Mouse (Mus musculus): ENCODE data around the gene Ttc28.

Ttc28 gene

GRCm38 (mm10) chr5:111097233-111098160, 217.9 kb downstream of the Ttc28 start:
- no peak for DNase-seq (ENCODE audit: extremely low spot score)

- peak; percentile 42 for DNase-seq (ENCODE audit: extremely low spot score)
Measured at GRCm38 (mm10) chr5:111098516-111099274, 219.1 kb downstream of the Ttc28 start.

GRCm38 (mm10) chr5:111100585-111100984, 221.0 kb downstream of the Ttc28 start:
- no peak for DNase-seq (ENCODE audit: extremely low spot score)

GRCm38 (mm10) chr5:111101383-111101932, 221.9 kb downstream of the Ttc28 start:
- DNase-seq (ENCODE audit: extremely low spot score) = no peak

- no peak for DNase-seq (ENCODE audit: extremely low spot score)
Measured at GRCm38 (mm10) chr5:111104801-111105200, 225.2 kb downstream of the Ttc28 start.

- DNase-seq (ENCODE audit: extremely low spot score) = no peak
Measured at GRCm38 (mm10) chr5:111111378-111111777, 231.8 kb downstream of the Ttc28 start.

DNA sequence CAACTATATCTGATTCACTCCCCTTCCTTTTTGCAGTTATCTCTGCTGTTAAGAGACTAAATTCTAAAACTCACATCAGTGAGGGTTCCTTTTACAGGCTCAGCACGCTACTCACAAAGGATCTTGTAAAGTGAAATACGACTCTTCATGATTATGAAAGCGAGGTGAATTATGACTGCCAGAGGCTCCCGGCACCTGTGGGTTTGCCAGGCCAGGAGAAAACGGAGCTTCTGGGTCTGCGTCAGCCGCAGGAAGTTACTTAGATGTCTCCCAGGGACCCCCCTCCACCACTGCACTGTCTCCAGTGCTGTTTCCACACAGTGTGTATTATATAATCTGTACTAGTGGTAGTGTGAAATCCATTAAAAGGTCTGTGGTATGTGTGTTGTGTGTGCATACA, 233.6 kb downstream of the Ttc28 start:
- DNase-seq (ENCODE audit: extremely low spot score) = no peak

- DNase-seq (ENCODE audit: extremely low spot score) = no peak
Measured at GRCm38 (mm10) chr5:111113694-111114375, 234.2 kb downstream of the Ttc28 start.

- no peak for DNase-seq (ENCODE audit: extremely low spot score)
Measured at GRCm38 (mm10) chr5:111114597-111114996, 235.0 kb downstream of the Ttc28 start.

GRCm38 (mm10) chr5:111115519-111116350, 236.1 kb downstream of the Ttc28 start:
- peak; percentile 21 for DNase-seq (ENCODE audit: extremely low spot score)

DNA sequence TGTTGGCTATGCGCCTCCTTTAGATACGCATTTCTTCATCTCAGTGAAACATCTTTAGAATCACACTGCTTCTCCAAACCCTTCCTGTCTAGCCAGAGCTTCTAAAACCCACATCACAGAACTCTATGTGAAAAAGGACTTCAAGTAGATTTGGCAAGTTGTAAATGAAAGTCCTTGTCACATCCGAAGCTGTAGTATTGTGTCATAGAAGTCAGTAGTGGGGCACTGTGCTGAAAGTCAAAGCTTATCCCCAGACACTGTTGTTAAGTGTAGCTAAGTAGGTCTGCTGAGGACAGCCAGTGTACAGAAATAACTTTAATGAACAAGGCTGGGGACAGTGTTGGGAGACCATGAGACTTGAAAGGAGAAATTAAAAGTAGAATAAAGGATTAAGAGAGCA, 240.2 kb downstream of the Ttc28 start:
- no peak for DNase-seq (ENCODE audit: extremely low spot score)

DNA sequence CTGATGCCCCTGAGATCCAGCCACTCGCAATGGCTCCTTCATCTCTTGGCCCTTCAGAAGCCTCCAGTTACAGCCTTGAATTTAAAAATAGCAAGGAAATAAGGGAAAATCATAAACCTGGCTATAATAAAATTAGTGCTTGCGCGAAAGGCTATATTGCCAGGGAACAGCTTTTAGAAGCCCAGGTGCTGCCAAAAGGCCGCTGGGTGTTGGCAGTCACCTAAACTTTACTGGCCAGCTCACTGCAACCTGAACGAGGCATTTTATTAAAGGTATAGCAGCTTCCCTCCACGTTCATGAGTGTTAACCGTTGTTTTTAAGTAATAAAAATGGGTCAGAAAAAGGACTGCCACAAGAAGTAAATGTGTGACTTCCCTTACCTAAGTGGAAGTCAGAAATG, 240.7 kb downstream of the Ttc28 start:
- no peak for DNase-seq (ENCODE audit: extremely low spot score)

GRCm38 (mm10) chr5:111120705-111121420, 241.3 kb downstream of the Ttc28 start:
- DNase-seq (ENCODE audit: extremely low spot score) = no peak

DNA sequence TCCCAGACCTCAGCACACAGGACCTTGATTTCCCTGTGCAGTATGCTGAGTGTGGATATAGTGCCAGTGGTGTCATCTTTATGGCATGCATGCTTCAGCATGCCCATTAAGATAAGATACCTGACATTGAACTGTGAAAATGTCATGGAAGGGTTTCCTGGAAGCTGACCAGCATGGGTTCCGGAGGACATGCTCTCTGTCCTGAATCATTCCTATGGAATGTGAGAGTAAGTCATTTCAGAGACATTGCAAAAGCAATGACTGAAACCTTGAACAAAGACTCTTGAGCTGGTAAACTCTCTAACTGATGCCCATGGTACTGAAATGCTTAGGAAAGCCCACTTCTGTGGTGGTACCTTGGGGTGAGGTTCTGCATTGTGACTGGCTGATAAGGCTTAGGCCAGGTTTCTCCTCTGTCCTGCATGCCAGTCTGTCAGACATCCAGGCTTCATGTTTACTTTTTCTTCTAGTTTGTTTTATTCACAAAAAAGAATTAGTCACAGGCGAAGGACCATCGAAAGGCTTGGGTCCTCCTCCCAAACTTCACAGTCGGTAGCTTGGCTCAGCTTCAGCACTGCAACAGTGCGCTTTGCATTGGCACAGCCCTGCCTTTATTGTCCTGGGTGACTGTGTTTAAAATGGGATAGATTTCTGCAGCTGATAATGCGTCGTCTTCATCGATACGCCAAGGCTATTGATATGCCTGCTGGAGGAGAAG, 242.9 kb downstream of the Ttc28 start:
- no peak for DNase-seq (ENCODE audit: extremely low spot score)

GRCm38 (mm10) chr5:111123050-111123746, 243.6 kb downstream of the Ttc28 start:
- no peak for DNase-seq (ENCODE audit: extremely low spot score)

- DNase-seq (ENCODE audit: extremely low spot score) = no peak
Measured at GRCm38 (mm10) chr5:111124620-111125200, 245.1 kb downstream of the Ttc28 start.

DNA sequence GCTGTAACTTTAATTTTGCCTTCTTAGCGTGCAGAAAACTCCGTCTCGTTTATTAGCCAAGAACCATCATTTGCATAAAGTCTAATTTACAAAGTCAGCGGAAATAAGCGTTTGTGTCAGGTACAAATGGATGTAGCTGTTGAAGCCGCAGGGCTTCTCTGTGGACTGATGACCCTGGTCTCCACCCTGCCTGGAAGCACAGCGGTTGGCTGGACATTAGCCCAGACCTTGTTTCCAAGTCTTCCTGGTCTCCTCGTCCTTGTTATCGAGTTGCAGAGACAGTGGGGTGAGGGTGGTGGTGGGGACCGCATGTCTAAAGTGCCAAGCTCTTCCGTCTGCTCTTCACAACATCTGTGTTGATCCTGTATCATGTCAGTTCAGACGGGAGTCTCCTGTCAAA, 246.1 kb downstream of the Ttc28 start:
- DNase-seq (ENCODE audit: extremely low spot score) = no peak

- no peak for DNase-seq (ENCODE audit: extremely low spot score)
Measured at GRCm38 (mm10) chr5:111127786-111128185, 248.2 kb downstream of the Ttc28 start.

DNA sequence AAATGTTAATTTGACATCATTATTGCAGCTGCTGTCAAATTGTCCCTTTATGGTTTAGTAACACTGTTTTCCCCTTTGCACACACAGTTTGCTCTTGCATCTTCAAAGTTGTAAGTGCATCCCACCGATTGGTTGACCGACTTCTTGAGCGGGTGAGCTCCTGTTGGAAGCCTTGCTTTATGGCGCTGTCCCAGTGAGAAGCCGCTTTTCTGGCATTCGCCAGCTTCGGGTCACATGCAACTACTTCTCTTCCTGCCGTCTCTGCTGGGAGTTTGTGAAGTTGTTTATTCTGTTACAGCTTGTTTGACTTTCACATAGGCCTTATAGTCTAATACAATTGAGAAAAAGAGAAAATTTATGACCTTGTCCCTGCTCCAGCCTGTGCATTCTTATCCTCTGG, 250.5 kb downstream of the Ttc28 start:
- DNase-seq (ENCODE audit: extremely low spot score) = no peak

All from embryo, embryonic 9.5 days (tissue).